Mouse (Mus musculus) heart, embryonic 13.5 days (tissue): ENCODE results near the gene Usp28. TPM values are rescaled to one million over a fixed set of nuclear protein-coding genes. Genes with fewer than 3 reads are reported as not detected.

Source experiments
- ATAC-seq: fragments of 200-750 bp; cut with Nextera tagmentation; 2 replicates; pipeline ENCODE4 v1.8.0; 2017; ENCODE audit warnings: moderate TSS enrichment; ENCODE audit not compliant: insufficient number of reproducible peaks, low FRiP score, low TSS enrichment; ENCODE audit errors: extremely low read depth
- H3K27ac ChIP-seq: fragments of 300-500 bp; sonication (generic); replicated peaks from 2 replicates; pipeline ENCODE4 v1.5.1; 2015; ENCODE audit warnings: moderate library complexity, mild to moderate bottlenecking, inconsistent platforms
- H3K27me3 ChIP-seq: fragments of 300-500 bp; sonication (generic); replicated peaks from 2 replicates; pipeline ENCODE4 v1.6.1; 2015; ENCODE audit warnings: mild to moderate bottlenecking, inconsistent platforms
- H3K36me3 ChIP-seq: fragments of 300-500 bp; sonication (generic); 2 replicates; pipeline ENCODE4 v1.6.1; 2015; ENCODE audit warnings: mild to moderate bottlenecking, inconsistent platforms
- H3K4me1 ChIP-seq: fragments of 300-500 bp; sonication (generic); 2 replicates; pipeline ENCODE4 v1.6.1; 2015; ENCODE audit warnings: inconsistent platforms
- H3K4me2 ChIP-seq: fragments of 300-500 bp; sonication (generic); 2 replicates; pipeline ENCODE4 v1.6.1; 2015; ENCODE audit warnings: inconsistent platforms, mild to moderate bottlenecking, moderate library complexity
- H3K4me3 ChIP-seq: fragments of 300-500 bp; sonication (generic); 2 replicates; pipeline ENCODE4 v1.5.1; 2015; ENCODE audit warnings: moderate library complexity, mild to moderate bottlenecking, inconsistent platforms
- H3K9ac ChIP-seq: fragments of 300-500 bp; sonication (generic); 2 replicates; pipeline ENCODE4 v1.6.1; 2015; ENCODE audit warnings: inconsistent platforms, mild to moderate bottlenecking, moderate library complexity
- H3K9me3 ChIP-seq: fragments of 300-500 bp; sonication (generic); 2 replicates; pipeline ENCODE4 v1.6.1; 2016; ENCODE audit warnings: inconsistent platforms
- WGBS: fragments of 180-500 bp; shearing (Covaris S2); methylation state at CpG from one replicate; pipeline ENCODE4 v1.1.7; 2015; ENCODE audit warnings: mixed read lengths; 5-methylcytosine and 5-hydroxymethylcytosine counted together
- polyA plus RNA-seq: library from polyadenylated mRNA; unstranded; fragments of >200 nt; fragmentation: Nextera tagmentation; extraction: Ambion mirVana; gene quantifications from 2 replicates; pipeline ENCODE4 v1.2.1, GENCODE M21; 2015

Usp28 gene
- polyA plus RNA-seq, 1 experiment from 2014 or later: 89.2 TPM

- Histone ChIP-seq H3K4me3 (no peak overlapping the region), H3K27me3 (no peaks in the 10 kb centered on the region), H3K27ac (no peak overlapping the region), H3K36me3 (peaks cover 92% of the 10 kb centered on the region), H3K4me1 (0 out of 2 replicates have a peak, but pooled peaks cover 3% of the 10 kb centered on the region), H3K4me2 (no peak overlapping the region), H3K9me3 (no peaks in the 10 kb centered on the region), H3K9ac (no peak overlapping the region)
- 87% methylated on average over 5 of the region's 5 CpGs for WGBS
- no peak for ATAC-seq
These were observed 38.8 kb downstream of the Usp28 start for GRCm38 (mm10) chr9:49023956-49024355.

DNA sequence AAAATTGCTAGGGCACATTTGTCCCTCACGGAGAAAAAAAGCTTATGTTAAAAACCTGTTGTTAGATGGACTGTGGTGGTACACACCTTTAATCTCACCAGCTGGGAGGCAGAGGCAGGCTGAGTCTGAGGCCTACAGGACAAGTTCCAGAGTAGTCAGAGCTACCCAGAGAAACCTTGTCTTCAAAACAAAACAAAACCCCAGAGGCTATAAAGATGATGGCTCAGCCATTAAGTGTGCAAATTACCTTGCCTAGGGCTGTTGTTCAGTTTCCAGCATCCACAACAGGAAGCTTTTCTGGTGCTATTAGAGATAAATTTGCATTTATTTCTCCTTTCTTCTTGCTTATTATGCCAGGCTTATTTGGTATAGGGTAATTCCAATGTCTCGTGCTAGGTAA, 39.4 kb downstream of the Usp28 start:
- no peak for ATAC-seq
- H3K4me3 ChIP-seq: no peak overlapping the region
- 0 out of 2 replicates have a peak, but pooled peaks cover 3% of the 10 kb centered on the region for H3K4me1 ChIP-seq
- no peak overlapping the region for H3K9ac ChIP-seq
- no peaks in the 10 kb centered on the region for H3K9me3 ChIP-seq
- H3K4me2 ChIP-seq: no peak overlapping the region
- WGBS: 87% methylated on average over 2 of the region's 2 CpGs
- H3K27me3 ChIP-seq: no peaks in the 10 kb centered on the region
- H3K27ac ChIP-seq: no peak overlapping the region
- peaks cover 92% of the 10 kb centered on the region for H3K36me3 ChIP-seq

DNA sequence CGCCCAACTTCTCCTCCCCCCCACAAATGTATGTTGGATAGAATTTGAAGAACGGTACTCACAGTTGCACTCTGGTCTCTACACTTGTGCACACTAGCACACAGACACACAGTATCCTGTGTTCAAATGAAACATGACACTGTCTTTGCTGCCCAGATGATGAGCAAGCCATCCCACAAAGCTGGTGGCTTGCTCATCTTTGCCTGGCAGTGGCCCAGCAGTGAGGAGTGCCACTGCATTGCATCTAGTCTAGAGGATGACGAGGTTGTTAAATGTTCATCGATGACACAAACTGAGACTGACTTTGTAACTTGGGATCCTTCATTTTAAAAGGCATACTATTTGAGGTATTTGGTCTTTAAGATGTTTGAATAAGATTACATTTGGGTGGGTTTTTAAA, 49.6 kb downstream of the Usp28 start:
- Histone ChIP-seq H3K4me1 (no peaks in the 10 kb centered on the region), H3K36me3 (peaks cover 99% of the 10 kb centered on the region), H3K27me3 (no peaks in the 10 kb centered on the region), H3K9ac (no peak overlapping the region), H3K27ac (no peak overlapping the region), H3K4me3 (no peak overlapping the region), H3K9me3 (no peaks in the 10 kb centered on the region), H3K4me2 (no peak overlapping the region)
- WGBS: 88% methylated on average over 4 of the region's 4 CpGs
- ATAC-seq: no peak

GRCm38 (mm10) chr9:49050901-49051300, 65.7 kb downstream of the Usp28 start:
- Histone ChIP-seq H3K9ac (no peak overlapping the region), H3K4me2 (no peak overlapping the region), H3K9me3 (no peaks in the 10 kb centered on the region), H3K27me3 (no peaks in the 10 kb centered on the region), H3K36me3 (no peaks in the 10 kb centered on the region), H3K27ac (no peak overlapping the region), H3K4me3 (no peak overlapping the region), H3K4me1 (0 out of 2 replicates have a peak, but pooled peaks cover 4% of the 10 kb centered on the region)
- WGBS: 65% methylated on average over 5 of the region's 5 CpGs
- no peak for ATAC-seq

DNA sequence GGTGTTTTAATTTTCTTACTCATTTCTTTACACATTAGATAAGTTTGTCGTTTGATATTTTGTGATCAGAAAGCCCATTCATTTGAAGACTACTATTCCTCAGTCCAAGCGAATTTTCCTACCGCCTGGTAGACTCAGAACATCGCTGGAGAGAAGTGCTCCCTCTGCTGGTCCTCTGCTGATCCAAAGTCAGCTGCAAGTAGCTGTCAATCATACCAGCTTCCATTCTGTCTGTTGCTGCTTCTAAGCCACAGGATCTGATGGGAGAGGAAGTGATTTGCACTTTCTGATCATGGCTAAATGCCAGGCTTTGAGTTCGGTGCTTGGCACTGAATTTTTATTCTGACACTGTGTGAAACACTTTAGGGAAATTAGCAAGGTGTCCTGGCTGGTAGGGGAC, 66.2 kb downstream of the Usp28 start:
- WGBS: 16% methylated on average over 5 of the region's 5 CpGs
- no peak overlapping the region for H3K4me3 ChIP-seq
- no peak overlapping the region for H3K27ac ChIP-seq

GRCm38 (mm10) chr9:49054028-49054427, 68.9 kb downstream of the Usp28 start:
- no peaks in the 10 kb centered on the region for H3K27me3 ChIP-seq
- H3K4me3 ChIP-seq: no peak overlapping the region
- H3K4me1 ChIP-seq: peaks cover 29% of the 10 kb centered on the region
- H3K9me3 ChIP-seq: no peaks in the 10 kb centered on the region
- H3K4me2 ChIP-seq: no peak overlapping the region
- H3K9ac ChIP-seq: no peak overlapping the region
- peaks cover 16% of the 10 kb centered on the region for H3K36me3 ChIP-seq
- no peak for ATAC-seq
- 65% methylated on average over 3 of the region's 3 CpGs for WGBS
- H3K27ac ChIP-seq: no peak overlapping the region

More for the DNA sequence above, 66.2 kb downstream of the Usp28 start:
- peaks cover 8% of the 10 kb centered on the region for H3K4me1 ChIP-seq
- H3K36me3 ChIP-seq: no peaks in the 10 kb centered on the region
- ATAC-seq: no peak
- H3K9me3 ChIP-seq: no peaks in the 10 kb centered on the region
- H3K27me3 ChIP-seq: no peaks in the 10 kb centered on the region
- H3K4me2 ChIP-seq: no peak overlapping the region
- H3K9ac ChIP-seq: no peak overlapping the region

DNA sequence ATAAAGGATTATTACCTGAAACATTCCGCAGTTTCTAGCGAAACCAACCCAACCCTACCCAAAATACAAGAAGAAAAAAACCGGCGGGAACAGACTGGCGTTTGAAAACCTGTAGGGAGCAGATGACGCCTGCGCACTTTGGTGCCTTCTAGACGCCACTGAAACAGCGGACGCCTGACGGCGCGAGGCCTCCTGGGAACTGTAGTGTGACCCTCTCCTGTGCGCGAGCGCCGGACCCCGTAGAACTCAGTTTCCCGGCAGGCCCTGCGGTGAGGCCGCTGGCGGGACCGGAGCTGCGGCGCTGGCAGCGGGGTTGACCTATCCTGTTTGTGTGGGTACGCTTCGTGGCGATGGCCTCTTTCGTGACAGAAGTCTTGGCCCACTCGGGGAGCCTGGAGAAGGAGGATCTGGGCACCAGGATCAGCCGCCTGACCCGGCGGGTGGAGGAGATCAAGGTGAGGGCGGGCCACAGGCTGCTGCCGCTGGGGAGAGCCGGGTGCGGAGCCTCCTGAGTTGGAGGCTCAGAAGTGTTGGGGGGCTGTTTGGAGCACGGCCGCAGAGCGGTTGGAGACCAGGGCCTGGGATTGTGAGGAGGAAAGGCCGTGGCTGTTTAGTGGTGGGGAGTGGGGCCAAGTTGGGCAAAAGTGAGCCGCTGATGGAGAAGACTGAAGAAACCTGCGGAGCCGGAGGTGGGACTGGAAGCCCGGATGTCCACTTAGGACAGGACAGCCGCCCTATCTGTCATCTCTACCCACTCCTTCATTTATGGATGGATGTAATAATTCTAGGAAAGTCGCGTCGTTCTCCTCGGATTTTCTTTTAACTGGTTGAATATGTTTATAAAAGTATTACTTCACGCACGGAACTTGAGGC, 70.4 kb downstream of the Usp28 start, which contains the start of gene Zw10:
Zw10 (plus strand) TSS at position 281 of the 873 bp plus-strand sequence.
- H3K9me3 ChIP-seq: no peaks in the 10 kb centered on the region
- peak within 1 kb of the TSS; percentile 94 for H3K9ac ChIP-seq
- H3K27me3 ChIP-seq: no peaks in the 10 kb centered on the region
- under 1% methylated on average over 53 of the region's 53 CpGs for WGBS
- peak within 1 kb of the TSS; percentile 73 for H3K4me2 ChIP-seq
- peaks cover 27% of the 10 kb centered on the region for H3K36me3 ChIP-seq
- peak within 1 kb of the TSS; percentile 93 for H3K4me3 ChIP-seq
- ATAC-seq: peak; percentile 92
- peak within 1 kb of the TSS; percentile 73 for H3K27ac ChIP-seq
- H3K4me1 ChIP-seq: peaks cover 29% of the 10 kb centered on the region

GRCm38 (mm10) chr9:49076847-49077246, 91.7 kb downstream of the Usp28 start:
- H3K9ac ChIP-seq: no peak overlapping the region
- H3K4me2 ChIP-seq: no peak overlapping the region
- WGBS: 72% methylated on average over 3 of the region's 3 CpGs
- no peak for ATAC-seq
- no peaks in the 10 kb centered on the region for H3K4me1 ChIP-seq
- peaks cover 89% of the 10 kb centered on the region for H3K36me3 ChIP-seq
- H3K4me3 ChIP-seq: no peak overlapping the region
- H3K9me3 ChIP-seq: no peaks in the 10 kb centered on the region
- H3K27me3 ChIP-seq: no peaks in the 10 kb centered on the region
- H3K27ac ChIP-seq: no peak overlapping the region

GRCm38 (mm10) chr9:49081107-49081506, 95.9 kb downstream of the Usp28 start, which contains the start of gene Tmprss5:
TSS of gene Tmprss5 (plus strand) at chr9:49081260.
- no peak within 1 kb of the TSS for H3K4me3 ChIP-seq
- H3K27me3 ChIP-seq: no peaks in the 10 kb centered on the region
- H3K4me2 ChIP-seq: no peak within 1 kb of the TSS
- ATAC-seq: no peak
- 68% methylated on average over 5 of the region's 5 CpGs for whole genome bisulfite sequencing
- H3K27ac ChIP-seq: no peak within 1 kb of the TSS
- H3K9ac ChIP-seq: no peak within 1 kb of the TSS
- H3K36me3 ChIP-seq: peaks cover 51% of the 10 kb centered on the region
- H3K4me1 ChIP-seq: no peaks in the 10 kb centered on the region
- H3K9me3 ChIP-seq: no peaks in the 10 kb centered on the region

- no peak for ATAC-seq
- Histone ChIP-seq H3K9me3 (no peaks in the 10 kb centered on the region), H3K4me1 (no peaks in the 10 kb centered on the region), H3K4me2 (no peak overlapping the region), H3K4me3 (no peak overlapping the region), H3K36me3 (peaks cover 47% of the 10 kb centered on the region), H3K9ac (no peak overlapping the region), H3K27ac (no peak overlapping the region), H3K27me3 (no peaks in the 10 kb centered on the region)
- WGBS: 14% methylated on average over 4 of the region's 4 CpGs
These were observed 96.4 kb downstream of the Usp28 start for GRCm38 (mm10) chr9:49081561-49081960.

DNA sequence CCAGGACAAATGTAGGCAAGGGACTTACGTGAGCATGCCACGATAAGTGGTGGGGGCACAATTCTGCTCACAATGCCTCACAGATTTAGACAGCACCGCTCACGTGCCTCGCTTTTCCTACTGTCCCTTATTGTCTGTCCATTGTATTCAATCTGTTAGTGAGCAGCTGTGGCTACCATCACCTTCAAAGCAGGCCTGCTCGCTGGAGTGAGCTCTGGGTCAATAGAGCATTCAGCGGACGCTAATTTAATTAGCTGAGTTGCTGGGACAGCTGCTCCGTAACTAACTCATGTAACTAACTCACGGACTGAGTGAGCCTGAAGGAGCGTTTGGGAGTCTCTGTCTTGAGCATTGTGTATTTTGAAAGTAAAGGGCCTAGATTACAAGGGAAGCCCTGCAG, 102.1 kb downstream of the Usp28 start:
- 69% methylated on average over 11 of the region's 11 CpGs for WGBS
- no peak overlapping the region for H3K4me3 ChIP-seq
- no peak overlapping the region for H3K4me2 ChIP-seq

More for the DNA sequence above, 102.1 kb downstream of the Usp28 start:
- no peaks in the 10 kb centered on the region for H3K27me3 ChIP-seq
- H3K9me3 ChIP-seq: no peaks in the 10 kb centered on the region
- no peaks in the 10 kb centered on the region for H3K4me1 ChIP-seq
- H3K9ac ChIP-seq: no peak overlapping the region
- no peak for ATAC-seq
- no peak overlapping the region for H3K27ac ChIP-seq
- peaks cover 3% of the 10 kb centered on the region; the same call in 1 of the 2 replicates for H3K36me3 ChIP-seq
